Mouse (Mus musculus) WW6 (cell line): ENCODE data around the gene Tyrobp.

ENCODE experiments used
- DNase-seq: peaks from one replicate; pipeline ENCODE4 v3.0.0-alpha.2; 2013; ENCODE audit warnings: low read depth, low spot score

The Tyrobp gene

DNA sequence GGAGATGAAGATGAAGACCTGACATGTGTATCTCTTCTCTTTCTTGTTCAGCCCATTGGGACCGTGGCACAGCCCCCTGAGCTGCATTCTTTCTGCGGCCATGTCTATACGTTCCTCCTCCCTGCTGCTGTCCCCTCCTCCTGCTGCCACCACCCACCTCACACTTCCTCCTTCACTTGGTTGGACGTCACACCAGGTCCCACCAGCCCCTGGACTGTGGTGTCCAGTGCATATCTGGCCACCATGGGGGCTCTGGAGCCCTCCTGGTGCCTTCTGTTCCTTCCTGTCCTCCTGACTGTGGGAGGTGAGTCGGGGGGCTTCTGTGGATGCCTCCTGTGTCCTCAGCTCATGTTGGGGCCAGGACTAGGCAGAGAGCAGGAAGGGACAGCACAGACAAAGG is at the start of gene Tyrobp:
Gene Tyrobp, plus strand, starts transcription at position 165 of the 400 bp plus-strand sequence.
- DNase-seq, result no peak

DNA sequence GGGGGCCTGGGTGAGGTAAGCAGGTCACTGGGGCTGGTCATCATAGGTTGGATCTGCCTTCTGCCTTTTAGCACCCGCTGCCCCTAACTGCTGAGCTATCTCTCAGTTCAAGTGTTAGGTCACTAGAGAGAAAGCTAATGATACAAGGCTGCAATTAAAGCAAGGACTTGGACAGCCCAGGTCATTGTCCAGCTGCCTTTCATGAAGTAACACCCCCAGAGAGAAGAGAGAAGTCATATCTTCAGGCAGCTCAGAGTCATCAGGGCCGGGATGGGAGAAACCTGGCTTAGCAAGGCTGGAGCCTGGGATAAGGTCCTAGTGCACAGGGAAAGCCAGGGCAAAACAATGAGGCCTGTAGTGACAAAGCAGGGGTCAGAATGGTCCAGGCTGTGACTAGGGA is 46.1 kb upstream of the Tyrobp start:
- no peak for DNase-seq

DNA sequence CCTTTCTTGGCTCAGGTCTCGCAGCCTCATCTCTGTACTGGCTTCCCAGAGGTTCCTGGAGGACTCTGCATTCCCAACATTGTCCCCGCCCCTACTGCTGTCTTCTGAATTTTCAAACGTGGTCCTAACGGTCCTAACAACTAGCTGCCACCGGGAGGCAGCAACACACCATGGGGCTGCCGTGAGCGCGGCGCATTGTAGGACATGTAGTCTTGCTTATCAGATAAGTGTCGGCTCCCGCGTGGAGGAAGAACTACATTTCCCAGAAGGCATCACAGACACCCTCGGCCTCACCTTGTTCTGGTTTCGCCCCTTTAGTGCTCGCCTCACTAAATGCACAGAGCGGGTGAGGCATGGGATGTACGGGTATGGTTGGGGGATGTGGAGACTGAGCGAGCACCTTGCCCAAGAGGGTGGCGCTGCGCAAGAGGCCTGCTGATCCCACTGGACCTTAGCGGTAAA is 40.0 kb upstream of the Tyrobp start:
- DNase-seq, result peak; percentile 93

DNA sequence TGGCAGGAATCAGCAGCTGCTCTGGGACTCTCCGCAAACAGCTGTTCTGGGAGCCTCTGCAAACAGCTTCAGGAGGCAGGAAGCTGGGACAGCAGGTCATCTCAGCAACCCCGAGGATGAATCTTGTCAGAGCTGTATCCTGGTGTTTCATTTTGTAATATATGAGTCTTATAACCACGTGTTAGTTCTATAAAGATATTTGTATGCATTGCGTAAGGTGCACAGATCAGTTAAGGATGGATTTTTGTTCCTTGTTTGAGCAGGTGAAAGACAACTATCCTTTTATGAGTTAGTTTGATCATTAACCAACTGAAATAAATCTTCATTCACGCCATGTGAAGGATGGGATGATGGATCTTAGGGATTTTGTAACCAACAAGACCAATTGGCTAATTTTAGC is 33.5 kb upstream of the Tyrobp start:
- no peak for DNase-seq

DNA sequence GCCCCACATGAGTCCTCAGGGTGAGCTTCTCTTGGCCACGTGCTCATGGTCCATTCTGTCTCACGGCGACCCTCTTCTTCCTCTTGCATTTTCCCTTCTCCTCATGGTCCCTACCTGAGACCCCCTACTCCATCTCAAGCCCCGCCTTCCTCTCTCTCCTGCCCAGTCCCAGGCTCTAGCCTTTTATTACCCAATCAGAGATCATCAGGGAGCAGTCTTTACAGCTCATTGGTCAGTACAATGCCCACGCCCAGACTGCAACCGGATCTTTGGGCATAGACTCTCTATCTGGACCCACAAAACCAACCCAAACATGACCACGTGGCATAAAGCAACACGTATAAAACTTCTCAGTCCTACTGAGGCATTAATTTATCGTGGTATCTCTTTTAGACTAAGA is 29.5 kb upstream of the Tyrobp start:
- no peak for DNase-seq

DNA sequence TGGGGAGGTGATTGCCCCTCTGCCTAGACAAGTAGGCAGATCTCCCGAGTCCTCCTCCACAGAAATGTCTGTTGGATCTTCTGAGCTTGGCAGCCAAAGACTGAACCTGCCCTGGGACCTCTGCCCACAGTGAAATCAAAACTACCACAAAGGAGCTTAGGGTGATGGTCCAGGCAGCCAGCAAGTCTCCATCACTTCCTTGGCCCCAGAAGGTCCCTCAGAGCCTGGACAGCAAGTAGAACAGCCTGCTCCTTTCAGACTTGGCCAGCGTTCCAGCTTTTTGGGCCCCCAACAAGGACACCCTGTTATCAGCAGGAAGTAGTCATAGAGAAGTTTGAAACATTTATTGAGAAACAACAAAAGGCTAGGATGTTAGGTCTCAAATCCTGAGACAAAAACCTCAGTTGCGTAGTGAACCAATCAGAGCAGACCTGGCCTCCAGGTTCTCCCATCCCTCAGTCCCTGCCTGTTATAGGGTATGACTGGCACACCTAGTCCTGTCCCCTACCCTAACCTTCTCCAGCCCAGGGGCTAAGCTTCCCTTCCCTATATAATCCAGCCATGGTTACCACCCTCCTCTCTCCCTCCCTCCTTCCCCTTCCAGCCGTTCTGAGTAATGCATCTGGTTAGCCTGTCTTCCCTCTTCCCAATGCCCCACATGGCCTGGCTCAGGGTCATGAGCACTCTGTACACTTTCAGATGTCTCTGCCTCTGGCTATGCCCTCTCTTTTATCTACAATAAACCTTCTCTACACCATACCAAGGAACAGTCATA is 20.6 kb upstream of the Tyrobp start:
- no peak for DNase-seq

DNA sequence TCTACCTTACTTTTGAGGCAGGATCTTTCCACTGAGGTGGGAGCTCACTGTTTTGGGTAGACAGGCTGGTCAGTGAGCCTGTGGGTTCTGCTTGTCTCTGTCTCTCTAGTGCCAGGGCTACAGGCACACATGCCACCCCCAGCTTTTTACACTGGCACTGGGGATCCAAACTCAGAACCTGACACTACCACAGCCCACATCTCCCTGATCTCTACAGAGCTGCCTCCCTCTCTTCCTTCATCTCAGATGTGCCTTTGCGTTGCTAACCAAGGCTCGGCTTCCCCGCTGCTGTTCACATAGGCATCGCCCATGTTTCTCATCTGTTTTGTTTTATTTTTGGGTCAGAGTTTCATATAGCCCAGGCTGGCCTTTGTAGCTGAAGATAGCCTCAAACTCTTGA is 19.9 kb upstream of the Tyrobp start:
- no peak for DNase-seq

DNA sequence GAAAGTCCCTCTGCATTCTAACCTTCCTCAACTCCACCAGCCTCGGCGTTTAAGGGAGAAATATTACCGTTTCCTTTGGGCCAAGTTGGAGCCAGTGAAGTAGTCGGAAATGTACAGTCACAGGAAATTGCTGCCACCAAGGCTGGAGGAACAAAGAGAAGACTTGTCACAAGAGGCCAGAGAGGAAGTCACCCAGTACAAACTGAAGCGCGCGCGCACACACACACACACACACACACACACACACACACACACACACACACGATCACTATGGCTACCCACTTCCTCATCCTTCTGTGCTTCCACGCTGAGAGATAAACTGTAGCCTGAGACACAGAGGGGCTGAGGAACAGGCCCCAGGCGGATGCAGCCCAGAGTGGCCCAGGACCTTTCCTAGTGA is 19.2 kb upstream of the Tyrobp start:
- DNase-seq, result no peak

DNA sequence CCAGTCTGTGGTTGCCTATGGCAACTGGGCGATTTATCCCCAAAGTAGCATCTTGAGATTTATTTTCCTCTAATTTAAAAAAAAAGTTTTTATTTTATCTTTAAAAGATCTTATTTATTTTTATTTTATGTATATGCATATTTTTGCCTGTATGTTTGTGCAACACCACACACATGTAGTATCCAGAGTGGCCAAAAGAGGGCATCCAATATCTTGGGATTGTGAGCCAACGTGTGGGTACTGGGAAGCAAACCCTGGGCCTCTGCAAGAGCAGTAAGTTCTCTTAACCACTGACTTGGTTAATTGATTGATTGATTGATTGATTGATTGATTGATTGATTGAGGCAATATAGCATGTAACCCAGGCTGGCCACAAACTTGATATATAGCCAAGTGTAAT is 18.7 kb upstream of the Tyrobp start:
- no peak for DNase-seq

DNA sequence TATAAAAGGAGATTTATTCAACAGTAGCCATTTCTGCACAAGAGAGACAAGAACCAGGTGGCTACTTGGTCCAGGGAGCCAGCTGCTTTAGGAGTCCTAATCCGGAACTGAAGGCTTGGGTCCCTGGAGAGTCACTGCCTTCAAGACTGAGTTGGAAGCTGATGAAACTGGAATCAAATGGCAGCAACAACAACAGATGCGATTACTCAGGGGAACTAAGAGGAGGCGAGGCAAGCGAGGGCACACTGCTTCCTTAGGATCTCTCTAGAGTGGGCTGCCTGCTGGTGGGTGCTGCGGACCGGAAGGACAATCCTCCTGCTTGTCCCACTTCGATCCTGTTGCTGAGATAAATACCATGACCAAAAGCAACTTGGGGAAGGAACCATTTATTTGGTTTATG is 13.9 kb upstream of the Tyrobp start:
- no peak for DNase-seq

DNA sequence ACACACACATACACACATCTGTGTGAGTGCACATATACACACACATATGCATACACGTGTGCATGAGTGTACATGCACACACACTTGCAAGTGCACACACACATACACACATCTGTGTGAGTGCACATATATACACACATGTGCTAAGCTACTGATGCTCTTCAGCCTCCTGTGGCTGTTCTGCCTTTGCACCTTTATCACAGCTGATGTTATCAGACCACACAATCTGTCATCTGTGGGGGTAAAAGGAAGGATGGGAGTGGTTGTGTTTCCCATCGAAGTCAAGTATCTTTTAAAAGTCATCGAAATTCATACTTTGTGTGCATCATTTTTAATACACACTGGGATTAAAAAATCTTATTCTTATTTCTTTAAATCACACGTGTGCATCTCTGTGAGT is 11.2 kb upstream of the Tyrobp start:
- no peak for DNase-seq

DNA sequence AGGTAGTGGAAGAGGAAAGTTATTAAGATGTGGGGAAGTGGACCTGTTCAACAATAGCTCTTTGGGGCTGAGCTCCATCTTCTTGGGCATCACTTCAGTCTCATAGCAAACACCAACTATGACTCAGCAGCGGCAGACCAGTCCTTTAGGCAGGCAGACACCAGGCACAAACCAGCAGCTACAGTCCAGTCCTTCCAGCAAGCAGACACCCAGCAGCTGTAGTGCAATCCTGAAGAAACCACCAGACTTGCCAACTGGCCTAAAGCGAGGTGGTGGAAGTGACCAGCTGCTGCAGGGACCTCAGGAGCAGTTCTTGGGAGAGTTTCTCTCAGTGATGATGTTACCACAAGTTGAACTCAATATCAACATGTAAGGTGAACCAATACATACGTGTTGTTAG is 4.9 kb upstream of the Tyrobp start:
- DNase-seq, result no peak

DNA sequence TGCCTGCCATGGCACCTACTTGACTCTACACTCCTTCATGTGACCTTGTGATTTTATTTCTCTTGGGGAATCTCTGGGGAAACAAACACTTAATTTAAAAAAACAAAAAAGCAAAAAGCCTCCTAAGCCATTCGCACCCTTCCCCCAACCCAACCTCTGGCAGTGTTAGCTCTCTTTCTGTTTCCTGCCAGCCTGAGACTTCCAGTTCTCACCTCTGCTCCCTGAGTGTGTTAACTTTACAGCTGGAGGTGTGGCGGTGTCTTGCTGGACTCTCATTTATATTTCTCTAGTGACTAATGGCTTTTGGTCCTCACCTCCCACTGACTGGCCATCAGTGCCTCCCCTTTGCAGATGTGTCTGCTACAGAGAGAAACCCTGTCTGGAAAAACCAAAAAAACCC is 3.8 kb upstream of the Tyrobp start:
- DNase-seq, result no peak

DNA sequence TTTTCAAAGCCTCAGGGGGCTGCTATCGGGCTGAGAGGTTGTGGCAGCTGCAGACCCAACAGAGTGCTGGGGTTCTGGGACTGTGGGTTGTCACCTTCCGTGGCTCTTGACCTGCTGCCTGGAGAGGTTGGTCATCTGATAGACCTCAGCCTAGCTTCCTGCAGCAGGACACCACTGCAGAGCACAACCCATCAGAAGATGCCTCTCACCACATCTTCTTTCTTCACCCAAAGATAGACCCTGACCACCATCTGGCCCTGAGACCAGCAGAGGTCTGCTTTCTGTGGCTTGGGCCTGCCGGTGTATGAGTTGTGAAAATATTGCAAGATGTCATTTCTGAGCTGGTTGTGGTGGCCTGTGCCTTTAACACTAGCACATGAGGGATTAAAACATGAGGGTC is 2.5 kb upstream of the Tyrobp start:
- no peak for DNase-seq

DNA sequence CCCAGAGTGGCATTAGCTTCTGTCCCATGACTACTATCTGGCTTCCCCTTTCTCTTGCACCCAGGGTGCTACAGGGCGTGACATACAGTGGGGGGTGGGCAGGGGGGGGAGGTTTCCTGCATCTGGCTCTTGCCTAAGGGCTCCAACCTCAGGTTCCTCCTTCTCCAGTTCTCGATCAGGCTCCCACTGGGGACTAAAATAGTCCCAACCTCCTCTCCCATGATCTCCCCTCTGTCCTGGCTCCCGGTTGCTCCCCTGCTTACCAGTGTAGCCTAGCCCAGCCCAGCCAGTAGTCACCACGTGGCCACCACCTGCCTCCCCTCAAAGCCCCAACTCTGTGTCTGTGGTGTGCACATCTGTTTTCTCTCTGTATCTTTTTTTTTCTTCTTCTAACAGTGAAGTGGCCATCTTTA is 819 bp upstream of the Tyrobp start:
- DNase-seq, result no peak

DNA sequence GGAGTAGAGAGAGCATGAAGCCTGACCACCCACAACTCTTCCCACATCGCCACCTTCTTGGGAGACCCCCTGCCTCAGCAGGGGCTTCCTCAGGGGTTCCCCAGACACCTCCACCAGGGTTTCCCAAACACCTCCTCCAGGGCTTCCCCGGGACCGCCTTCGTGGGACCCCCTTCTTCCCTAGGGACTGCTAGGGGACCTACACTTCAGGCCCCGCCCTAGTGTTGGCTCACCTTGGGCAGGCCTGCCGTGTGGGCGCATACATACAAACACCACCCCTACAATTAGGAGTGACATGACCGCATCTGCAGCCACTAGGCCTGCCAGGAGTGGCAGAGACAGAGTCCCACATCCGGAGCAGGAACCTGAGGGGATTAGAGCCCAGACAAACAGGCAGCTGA is 4.3 kb downstream of the Tyrobp start:
- no peak for DNase-seq

DNA sequence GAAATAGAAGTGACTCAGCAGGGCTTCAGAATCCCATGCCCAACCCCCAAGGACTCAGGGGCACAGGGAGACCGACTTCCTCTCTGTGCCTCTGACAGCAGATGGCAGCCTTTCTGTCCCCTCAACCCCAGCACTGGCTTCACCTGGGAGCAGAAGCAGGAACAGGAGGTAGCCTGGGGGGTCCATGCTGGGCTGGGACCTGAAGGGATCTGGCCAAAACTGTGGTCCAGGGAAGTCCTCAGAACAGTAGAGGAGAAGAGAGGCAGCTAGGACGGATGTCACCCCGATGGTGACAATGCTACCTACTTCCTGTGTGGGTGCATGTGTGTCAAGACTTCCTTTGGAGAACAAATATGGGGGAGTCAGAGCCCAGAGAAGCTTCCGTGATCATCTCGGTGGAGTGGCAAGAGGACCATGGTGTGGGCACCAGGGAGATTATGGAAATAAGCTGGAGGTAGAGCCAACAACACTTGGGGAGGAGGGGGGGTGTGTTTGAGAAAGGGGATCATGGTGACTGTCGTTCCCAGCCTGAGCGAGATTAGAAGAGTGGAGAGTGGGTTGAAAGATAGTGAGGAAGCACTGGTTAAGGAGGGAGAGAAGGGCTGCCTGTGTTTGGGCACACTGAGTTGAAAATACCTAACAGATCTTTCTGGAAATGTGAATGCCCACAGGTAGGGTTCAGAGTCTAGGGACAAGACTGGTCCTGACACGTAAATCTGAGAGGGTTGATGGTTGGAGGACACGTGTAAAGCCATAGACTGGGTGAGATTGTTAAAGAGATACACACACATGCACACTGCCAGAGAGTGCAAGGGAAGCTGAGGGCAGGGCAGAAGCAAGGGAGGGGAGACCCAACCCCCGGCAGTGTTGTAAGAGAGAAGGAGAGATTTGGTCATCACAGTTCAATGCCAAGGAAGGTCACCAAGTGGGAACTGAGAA is 6.3 kb downstream of the Tyrobp start, which contains the start of gene Hcst:
Gene Hcst, minus strand, starts transcription at position 294 of the 939 bp plus-strand sequence.
- DNase-seq, result no peak

DNA sequence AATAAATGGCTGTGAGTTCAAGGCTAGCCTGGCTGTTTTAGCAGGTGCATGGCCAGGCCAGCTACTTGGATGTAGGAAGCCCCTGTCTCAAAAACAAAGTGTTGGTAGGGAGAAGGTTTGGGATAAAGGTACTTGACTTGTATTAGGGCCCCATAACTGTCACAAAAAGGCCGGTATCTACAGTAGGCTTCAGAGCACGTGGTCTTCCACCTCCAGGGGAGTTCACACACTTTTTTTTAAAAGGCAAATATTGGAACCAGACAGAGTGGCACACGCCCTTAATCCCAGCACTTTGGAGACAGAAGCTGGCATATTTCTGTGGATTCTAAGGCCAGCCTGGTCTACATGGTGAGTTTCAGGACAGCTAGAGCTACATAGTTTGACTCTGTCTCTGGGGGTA is 7.1 kb downstream of the Tyrobp start:
- DNase-seq, result no peak

DNA sequence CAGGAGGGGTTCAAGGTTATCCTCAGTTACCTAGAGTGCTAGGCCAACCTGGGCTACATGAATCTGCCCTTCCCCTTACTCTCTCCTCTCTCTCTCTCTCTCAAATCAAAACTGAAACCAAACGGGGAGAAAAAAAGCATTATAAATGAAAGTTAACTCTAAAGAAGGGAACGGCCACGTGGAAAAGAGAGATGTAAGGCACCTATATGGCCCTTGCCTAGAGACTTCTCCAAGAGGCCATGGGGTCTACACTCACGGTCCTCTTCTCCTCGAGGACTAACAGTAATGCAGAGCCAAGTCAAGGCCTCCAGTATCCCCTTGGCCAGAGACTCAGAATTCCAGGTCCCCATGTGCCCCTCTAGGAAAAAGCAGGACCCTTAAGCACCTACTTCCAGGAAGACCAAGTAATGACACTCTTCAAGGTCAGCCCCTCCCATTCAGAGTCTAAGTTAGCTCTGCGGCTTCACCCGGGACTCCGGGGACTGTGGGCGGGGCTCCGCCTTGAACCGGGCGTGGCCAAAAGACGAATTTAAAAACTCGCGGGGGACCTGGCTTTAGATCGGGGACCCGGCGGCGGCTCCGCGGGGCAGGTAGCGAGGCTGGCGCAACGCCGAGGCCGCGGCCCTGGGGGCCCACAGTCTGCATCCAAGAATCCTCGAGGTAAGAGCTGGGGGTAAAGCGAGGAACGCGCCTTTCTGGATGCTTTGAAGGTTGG is 7.8 kb downstream of the Tyrobp start, which contains the start of gene Nfkbid:
Gene Nfkbid, plus strand, starts transcription at position 558 of the 715 bp plus-strand sequence.
- DNase-seq, result peak; percentile 42

DNA sequence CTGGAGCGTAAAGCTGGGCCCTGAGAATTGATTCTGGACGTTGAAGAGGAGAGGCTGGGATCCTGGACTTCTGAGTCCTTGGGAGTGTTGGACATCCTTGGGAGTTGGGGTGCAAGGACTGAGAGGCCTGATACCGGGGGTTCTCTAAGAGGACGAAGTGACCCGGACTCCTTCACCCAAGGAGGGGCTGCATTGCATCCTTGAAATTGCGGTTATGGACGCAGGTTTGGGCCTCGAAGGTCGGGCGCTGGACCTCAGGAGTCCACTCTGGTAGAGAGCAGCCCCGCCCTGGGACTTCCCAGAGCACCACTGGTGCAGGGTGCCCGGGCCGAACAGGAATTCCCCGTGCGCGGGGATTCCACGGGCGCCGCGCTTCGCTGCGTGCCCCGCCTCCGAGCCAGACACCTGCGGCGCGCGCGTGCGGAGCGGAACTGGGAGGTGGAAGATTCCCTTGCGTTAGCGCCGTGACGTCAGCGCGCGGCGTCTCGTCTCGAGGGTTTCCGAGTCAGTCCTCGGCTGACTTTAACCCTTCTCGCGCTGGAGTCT is 8.4 kb downstream of the Tyrobp start:
- DNase-seq, result peak; percentile 81

DNA sequence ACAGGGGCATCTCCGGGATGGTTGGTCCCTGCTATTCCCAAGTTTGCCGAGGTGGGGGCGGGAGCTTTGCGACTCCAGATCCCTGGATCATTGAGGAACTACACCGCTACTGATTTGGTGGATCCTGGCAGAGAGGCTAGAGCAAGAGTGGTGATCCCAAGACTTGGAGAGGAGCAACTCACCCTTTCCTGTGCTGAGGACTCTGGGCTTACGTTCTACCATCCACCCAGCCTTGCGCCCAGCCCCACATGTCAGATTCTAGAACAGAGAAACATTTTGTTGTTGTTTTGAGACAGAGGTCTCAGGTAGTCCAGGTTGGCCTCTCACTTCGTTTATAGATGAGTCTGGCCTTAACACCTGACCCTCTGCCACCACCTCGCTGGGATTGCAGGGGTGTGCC is 9.0 kb downstream of the Tyrobp start:
- no peak for DNase-seq
